Comparison of ENCODE assay signal across 12 mouse cellular contexts in genomic region chr14:76817189-76817772, GRCm38 (mm10).
DNase-seq lines count a peak whose midpoint lies in the region; ATAC-seq lines count a peak whose summit lies in the region.
"Had no signal": no experiment of that assay in that cellular context is flagged by ENCODE, and none has a peak within 500 bp of the region (broad histone marks: within the 10 kb centered on the region; RNA-seq: fewer than 3 reads in every experiment).

No protein-coding gene starts in this region.

- H3K4me3 ChIP-seq in heart, embryonic 12.5 days = no peak overlapping the region
- H3K4me3 ChIP-seq: forebrain, embryonic 10.5 days; limb, embryonic 12.5 days; midbrain, embryonic 15.5 days had no signal

- peaks cover 52% of the 10 kb centered on the region for H3K4me1 ChIP-seq in heart, embryonic 12.5 days (replicated peaks)

- H3K9ac ChIP-seq in heart, embryonic 12.5 days = no peak overlapping the region
- H3K9ac ChIP-seq: hindbrain, embryonic 14.5 days; limb, embryonic 12.5 days; midbrain, embryonic 15.5 days had no signal

- no peak for ATAC-seq in heart, embryonic 12.5 days (ENCODE audit: insufficient number of reproducible peaks, low FRiP score)
- ATAC-seq in granulocyte monocyte progenitor cell, adult 5-6 weeks (replicated peaks; ENCODE audit: poor library complexity, severe bottlenecking) = no peak
- ATAC-seq: midbrain, embryonic 15.5 days had no signal

- 71% methylated on average over 5 of the region's 5 CpGs for WGBS in heart, embryonic 12.5 days

- H3K27me3 ChIP-seq in heart, embryonic 12.5 days (replicated peaks) = no peaks in the 10 kb centered on the region
- H3K27me3 ChIP-seq: limb, embryonic 12.5 days; midbrain, embryonic 15.5 days had no signal

- no peaks in the 10 kb centered on the region for H3K36me3 ChIP-seq in heart, embryonic 12.5 days
- H3K36me3 ChIP-seq: forebrain, embryonic 10.5 days; limb, embryonic 12.5 days; midbrain, embryonic 15.5 days had no signal

- no peak overlapping the region for H3K27ac ChIP-seq in heart, embryonic 12.5 days (ENCODE audit: poor library complexity, severe bottlenecking)
- H3K27ac ChIP-seq: forebrain, embryonic 10.5 days; hindbrain, embryonic 14.5 days; limb, embryonic 12.5 days; midbrain, embryonic 15.5 days had no signal

- DNase-seq in heart, adult 11 months = peak; percentile 93
- peak; percentile 77 for DNase-seq in adipocyte (ENCODE audit: low spot score)
- DNase-seq in kidney, postnatal 10 days = peak; percentile 39
- peak; percentile 73 for DNase-seq in lung, postnatal 36 days
- DNase-seq in right cerebral cortex, postnatal 4 days = no peak
- DNase-seq in layer of hippocampus, postnatal 14 days (ENCODE audit: low spot score in 2 of 2) = no peak

- H3K4me2 ChIP-seq in heart, embryonic 12.5 days = no peak overlapping the region
- H3K4me2 ChIP-seq: hindbrain, embryonic 14.5 days; limb, embryonic 12.5 days; midbrain, embryonic 15.5 days had no signal

- no peaks in the 10 kb centered on the region for H3K9me3 ChIP-seq in heart, embryonic 12.5 days (replicated peaks)
- H3K9me3 ChIP-seq: forebrain, embryonic 10.5 days; limb, embryonic 12.5 days; midbrain, embryonic 15.5 days had no signal

Comparison
In these comparisons a context has a peak if more than half of its experiments do, and no peak if none do; other contexts are left out.
1. DNase-seq: peak in heart, adult 11 months (single experiment), adipocyte (single experiment), kidney, postnatal 10 days (single experiment) and lung, postnatal 36 days (single experiment); none in right cerebral cortex, postnatal 4 days (single experiment) and layer of hippocampus, postnatal 14 days (0 of 2).